ENCODE assay signal across 7 mouse cellular contexts in the genomic region with DNA sequence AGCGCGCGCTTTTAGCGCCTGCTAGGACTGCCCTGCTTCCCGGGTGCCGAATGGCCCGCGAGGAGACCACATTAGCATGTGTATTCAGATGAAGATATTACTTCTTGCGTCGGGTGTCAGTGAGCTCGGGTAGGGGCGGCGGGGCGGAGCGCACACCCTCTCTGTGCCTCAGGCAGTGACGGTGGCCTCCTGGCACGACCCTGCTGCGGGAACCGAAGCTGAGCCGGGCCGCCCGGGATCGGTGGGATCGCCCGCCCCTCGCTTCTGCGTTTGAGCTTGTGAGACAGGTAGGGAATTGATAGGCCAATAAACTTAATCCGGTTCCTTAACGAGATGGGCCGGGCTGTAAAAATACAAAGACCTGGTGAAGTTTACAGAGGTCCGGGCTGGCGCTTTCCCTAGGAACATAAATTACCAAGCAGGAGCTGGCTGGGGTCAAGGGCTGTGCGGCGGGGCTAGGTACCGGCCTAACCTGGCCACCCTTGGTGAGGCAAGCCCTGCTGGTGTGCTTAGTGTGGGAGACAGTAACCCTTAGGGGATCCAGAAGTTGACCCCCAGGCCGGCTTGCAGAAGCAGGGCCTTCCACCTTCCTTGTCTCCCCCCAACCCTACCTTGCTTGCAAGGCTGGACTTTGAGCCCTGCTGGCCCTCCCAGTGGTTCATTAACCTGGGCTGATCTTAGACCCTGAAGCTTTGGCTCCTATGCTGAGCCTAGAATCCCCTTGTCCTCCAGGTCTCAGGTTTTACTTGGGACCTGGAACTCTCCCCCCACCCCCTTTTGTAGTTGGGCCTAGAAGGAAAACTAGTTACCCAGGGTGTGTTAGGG. TPM values are rescaled to one million over a fixed set of nuclear protein-coding genes. Genes with fewer than 3 reads are reported as not detected.
A peak's percentile ranks its signal among the peaks of the same experiment; 100 is the strongest.
DNase-seq lines count a peak whose midpoint lies in the region; ATAC-seq and TF ChIP-seq lines count a peak whose summit lies in the region.

No protein-coding gene starts in this region.

- ATAC-seq in hindbrain, embryonic 16.5 days: peak; percentile 26; the same call in 1 of the 2 replicates
- no peak for ATAC-seq in liver, embryonic 14.5 days (ENCODE audit: insufficient read depth)

- DNase-seq in R1 (ENCODE audit: low read depth, low spot score): peak; percentile 31
- DNase-seq in liver, embryonic 14.5 days (ENCODE audit: low read depth in 3 of 3, low spot score in 3 of 3): no peak
- no peak for DNase-seq in spleen, postnatal 36 days (ENCODE audit: low spot score in 2 of 2)
- no peak for DNase-seq in cerebellum, adult 9-11 months
- DNase-seq in adrenal gland, postnatal 4 days (ENCODE audit: low spot score in 2 of 2): no peak

- no peaks in the 10 kb centered on the region for H3K36me3 ChIP-seq in ES-Bruce4 (ENCODE audit: control insufficient read depth, insufficient read depth, low read length, poor library complexity, severe bottlenecking)
- H3K36me3 ChIP-seq in hindbrain, embryonic 16.5 days (ENCODE audit: control insufficient read depth, insufficient read depth, low read length): no peaks in the 10 kb centered on the region
- no peaks in the 10 kb centered on the region for H3K36me3 ChIP-seq in liver, embryonic 14.5 days (replicated peaks; ENCODE audit: control insufficient read depth, insufficient read depth, low read depth)

- peaks cover 18% of the 10 kb centered on the region for H3K27me3 ChIP-seq in ES-Bruce4 (ENCODE audit: control insufficient read depth, insufficient read depth, low read length, poor library complexity, severe bottlenecking)
- no peaks in the 10 kb centered on the region; the same call in 1 of the 2 replicates for H3K27me3 ChIP-seq in hindbrain, embryonic 16.5 days (replicated peaks; ENCODE audit: control insufficient read depth, insufficient read depth, low read length)
- H3K27me3 ChIP-seq in liver, embryonic 14.5 days (ENCODE audit: control insufficient read depth, insufficient read depth, low read length): peaks cover 44% of the 10 kb centered on the region

- H3K4me3 ChIP-seq in ES-Bruce4 (ENCODE audit: low read depth, low read length): peak overlapping the region; percentile 82
- H3K4me3 ChIP-seq in hindbrain, embryonic 16.5 days (ENCODE audit: low read length): peak overlapping the region; percentile 62
- H3K4me3 ChIP-seq in liver, embryonic 14.5 days (ENCODE audit: insufficient read depth in 1 of 2, low read depth in 2 of 2, low read length in 2 of 2): peak overlapping the region; percentile 52 to 60

- no peak for TF ChIP-seq POLR2A in ES-Bruce4 (IDR thresholded peaks at IDR 0.05; ENCODE audit: insufficient read depth, low read length)

- peaks cover 2% of the 10 kb centered on the region for H3K4me1 ChIP-seq in ES-Bruce4 (ENCODE audit: control insufficient read depth, insufficient read depth, low read length)
- H3K4me1 ChIP-seq in hindbrain, embryonic 16.5 days (ENCODE audit: control insufficient read depth, insufficient read depth, low read depth, low read length): peaks cover 20% of the 10 kb centered on the region
- H3K4me1 ChIP-seq in liver, embryonic 14.5 days (replicated peaks; ENCODE audit: control insufficient read depth in 2 of 2, insufficient read depth in 2 of 2, low read length in 1 of 2): peaks cover 0 to 9% of the 10 kb centered on the region in 2 experiments; a peak in 2 of 4 replicates

- H3K9ac ChIP-seq in ES-Bruce4 (ENCODE audit: low read depth, poor library complexity, severe bottlenecking): peak overlapping the region; percentile 37; the same call in 1 of the 2 replicates
- peak overlapping the region; percentile 78 for H3K9ac ChIP-seq in hindbrain, embryonic 16.5 days (ENCODE audit: low read depth, low read length)
- no peak overlapping the region for H3K9ac ChIP-seq in liver, embryonic 14.5 days (replicated peaks)

- no peaks in the 10 kb centered on the region for H3K9me3 ChIP-seq in ES-Bruce4 (replicated peaks; ENCODE audit: control insufficient read depth, insufficient read depth, low read length, poor library complexity, severe bottlenecking)
- H3K9me3 ChIP-seq in hindbrain, embryonic 16.5 days (ENCODE audit: control insufficient read depth, low read length): no peaks in the 10 kb centered on the region
- no peaks in the 10 kb centered on the region for H3K9me3 ChIP-seq in liver, embryonic 14.5 days (ENCODE audit: control insufficient read depth, low read length)

- H3K4me2 ChIP-seq in hindbrain, embryonic 16.5 days (ENCODE audit: low read length): peak overlapping the region; percentile 99
- peak overlapping the region; percentile 71 for H3K4me2 ChIP-seq in liver, embryonic 14.5 days (ENCODE audit: low read depth)

- no peak for TF ChIP-seq EP300 in ES-Bruce4 (IDR thresholded peaks at IDR 0.05; ENCODE audit: insufficient read depth, low read depth, low read length)
- no peak for TF ChIP-seq EP300 in liver, embryonic 14.5 days (IDR thresholded peaks at IDR 0.05; ENCODE audit: low read depth)

- 6% methylated on average over 36 of the region's 36 CpGs for WGBS in hindbrain, embryonic 16.5 days
- 16% methylated on average over 36 of the region's 36 CpGs for WGBS in liver, embryonic 14.5 days (ENCODE audit: insufficient replicate concordance)

- no peak overlapping the region for H3K27ac ChIP-seq in ES-Bruce4 (ENCODE audit: insufficient read depth, low read length)
- peak overlapping the region; percentile 57; the same call in 1 of the 2 replicates for H3K27ac ChIP-seq in hindbrain, embryonic 16.5 days (ENCODE audit: low read depth, low read length)
- no peak overlapping the region for H3K27ac ChIP-seq in liver, embryonic 14.5 days

- no peak for TF ChIP-seq CTCF in ES-Bruce4 (IDR thresholded peaks at IDR 0.05; ENCODE audit: low read depth, low read length)
- no peak for TF ChIP-seq CTCF in liver, embryonic 14.5 days (IDR thresholded peaks at IDR 0.05; ENCODE audit: low read depth)

RNA-seq across cellular contexts. Expression of a gene that starts 2.4 kb away (rescaled TPM):
- 2.9 and 4.0 TPM in 2 replicates for polyA plus RNA-seq in ES-Bruce4 (2011; ENCODE audit: insufficient read depth, insufficient read length, low read depth, missing spikeins)
- polyA plus RNA-seq in hindbrain, embryonic 16.5 days (2015; fragmentation: Nextera tagmentation; extraction: Ambion mirVana): 45.9 and 48.2 TPM in 2 replicates
- polyA plus RNA-seq in liver, embryonic 14.5 days (2012; rRNA removed): 3.9 and 4.5 TPM in 2 replicates
- polyA plus RNA-seq in liver, embryonic 14.5 days (2014; fragmentation: Nextera tagmentation; extraction: Ambion mirVana): 1.2 and 1.8 TPM in 2 replicates
- total RNA-seq in adrenal gland, postnatal 4 days (2021): 10 to 100 TPM in 1 of 2 experiments, 1 to 10 TPM in 1; 5.2 to 13.7 TPM

RNA-seq across cellular contexts. Expression of a gene that starts 58.8 kb away (rescaled TPM):
- polyA plus RNA-seq in ES-Bruce4 (2011; ENCODE audit: insufficient read depth, insufficient read length, low read depth, missing spikeins): 34.2 and 36.7 TPM in 2 replicates
- polyA plus RNA-seq in hindbrain, embryonic 16.5 days (2015; fragmentation: Nextera tagmentation; extraction: Ambion mirVana): 68.7 and 75.6 TPM in 2 replicates
- polyA plus RNA-seq in liver, embryonic 14.5 days (2012; rRNA removed): 7.9 TPM in 2 replicates
- 13.4 and 18.4 TPM in 2 replicates for polyA plus RNA-seq in liver, embryonic 14.5 days (2014; fragmentation: Nextera tagmentation; extraction: Ambion mirVana)
- 10 to 100 TPM; 70.7 to 74.7 TPM for total RNA-seq in adrenal gland, postnatal 4 days (2021)
